Mouse (Mus musculus): ENCODE measurements around the gene Eif2ak3. TPM values are rescaled to one million over a fixed set of nuclear protein-coding genes. Genes with fewer than 3 reads are reported as not detected.
"Not testable (repeated sequence)": the region's sequence is repeated elsewhere in the genome, so short reads cannot be mapped to it uniquely, and the experiment has no call there.

Gene Eif2ak3
- polyA plus RNA-seq, 1 experiment from 2014 or later, result 8.2 TPM

DNA sequence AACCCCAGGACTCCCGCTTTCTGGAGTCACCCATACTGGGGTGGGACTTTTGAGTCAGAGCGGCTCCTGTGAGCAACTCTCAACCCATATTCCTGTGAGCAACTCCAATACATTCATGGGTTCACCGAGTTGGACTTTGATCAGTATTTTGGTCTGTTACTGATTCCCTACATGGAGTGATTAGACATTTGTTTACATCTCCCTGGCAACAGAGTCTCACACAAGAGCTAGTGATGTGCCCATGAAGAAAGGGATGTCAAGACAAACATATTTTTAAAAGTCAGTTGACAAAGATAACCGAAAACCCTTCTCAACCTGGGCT, 29.7 kb upstream of the Eif2ak3 start:
- Histone ChIP-seq H3K27ac (no peak overlapping the region), H3K9me3 (no peaks in the 10 kb centered on the region), H3K36me3 (no peaks in the 10 kb centered on the region), H3K4me1 (peaks cover 6% of the 10 kb centered on the region), H3K4me3 (no peak overlapping the region), H3K27me3 (ENCODE audit: insufficient read depth, poor library complexity, severe bottlenecking) (no peaks in the 10 kb centered on the region)
- DNase-seq (ENCODE audit: low spot score), result no peak
- 79% methylated on average over 4 of the region's 4 CpGs for WGBS

DNA sequence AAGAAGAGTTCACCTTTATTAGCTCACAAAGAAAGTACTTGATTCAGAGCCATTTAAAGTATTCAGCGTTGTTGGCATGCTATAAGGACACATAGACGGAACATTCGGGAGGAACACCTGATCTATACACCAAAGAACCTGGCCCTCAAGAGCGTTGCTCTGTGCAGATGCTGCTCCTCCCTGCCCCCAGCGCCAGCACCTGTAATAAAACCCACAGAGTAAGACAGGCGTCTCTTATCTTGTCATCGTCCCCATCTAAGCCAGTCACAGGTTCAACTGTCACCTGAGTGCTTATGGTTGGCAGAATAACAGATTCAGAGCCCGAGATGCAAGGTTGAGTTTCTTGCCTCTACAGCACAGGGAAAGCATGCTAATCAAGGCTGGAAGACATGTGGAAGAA, 28.8 kb upstream of the Eif2ak3 start:
- H3K4me1 ChIP-seq, result peaks cover 6% of the 10 kb centered on the region
- H3K27ac ChIP-seq, result no peak overlapping the region
- no peaks in the 10 kb centered on the region for H3K36me3 ChIP-seq
- no peaks in the 10 kb centered on the region for H3K9me3 ChIP-seq
- no peak overlapping the region for H3K4me3 ChIP-seq
- H3K27me3 ChIP-seq (ENCODE audit: insufficient read depth, poor library complexity, severe bottlenecking), result no peaks in the 10 kb centered on the region
- 78% methylated on average over 8 of the region's 8 CpGs for WGBS
- DNase-seq (ENCODE audit: low spot score), result peak; percentile 64

DNA sequence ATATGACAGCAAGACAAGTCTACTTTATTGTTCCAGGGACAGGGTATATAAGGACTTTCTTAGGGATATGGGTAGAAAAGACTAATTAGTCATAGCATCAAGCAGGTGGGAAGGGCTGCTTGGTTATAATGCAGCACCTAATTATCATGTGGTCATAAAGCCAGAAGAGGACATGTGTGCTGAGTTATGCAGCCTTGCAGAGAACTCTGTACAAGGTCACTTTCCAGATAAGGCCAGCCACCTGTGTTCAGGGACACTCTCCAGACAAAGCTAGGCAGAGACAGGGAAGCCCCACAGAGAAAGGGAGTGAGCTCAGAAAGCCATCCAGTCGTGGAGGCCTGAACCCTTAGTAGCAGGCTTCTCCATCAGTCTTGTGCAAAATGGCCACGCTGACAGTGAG, 22.7 kb upstream of the Eif2ak3 start:
- Histone ChIP-seq H3K4me3 (no peak overlapping the region), H3K9me3 (no peaks in the 10 kb centered on the region), H3K27me3 (ENCODE audit: insufficient read depth, poor library complexity, severe bottlenecking) (no peaks in the 10 kb centered on the region), H3K27ac (peak overlapping the region; percentile 67), H3K4me1 (peaks cover 17% of the 10 kb centered on the region), H3K36me3 (no peaks in the 10 kb centered on the region)
- 54% methylated on average over 2 of the region's 2 CpGs for WGBS
- peak; percentile 76 for DNase-seq (ENCODE audit: low spot score)

DNA sequence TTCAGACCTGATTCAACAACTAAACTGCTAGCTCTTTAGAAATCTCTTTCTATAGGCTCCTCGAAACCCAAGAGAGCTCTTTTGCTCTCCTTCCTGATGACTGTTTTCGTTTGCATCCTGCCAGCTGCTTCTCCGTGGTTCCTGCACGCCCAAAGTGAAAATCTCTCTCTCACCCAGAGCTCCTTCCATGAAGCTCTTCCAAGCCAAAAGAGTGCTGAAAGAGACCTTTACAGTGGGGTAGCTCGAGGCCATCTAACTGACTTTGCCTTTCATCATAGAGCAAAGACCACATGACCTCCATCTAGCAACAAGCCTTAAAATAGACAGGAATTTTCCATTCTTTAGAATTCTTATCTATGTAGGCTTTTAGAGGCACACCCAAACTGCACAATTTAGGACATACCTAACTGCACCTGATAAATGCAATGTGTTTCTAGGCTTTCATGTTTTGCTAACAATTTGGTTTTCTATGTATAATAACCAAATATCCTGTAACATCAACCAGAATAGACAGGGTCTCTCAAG, 21.9 kb upstream of the Eif2ak3 start:
- Histone ChIP-seq H3K4me3 (no peak overlapping the region), H3K27me3 (ENCODE audit: insufficient read depth, poor library complexity, severe bottlenecking) (no peaks in the 10 kb centered on the region), H3K36me3 (no peaks in the 10 kb centered on the region), H3K9me3 (no peaks in the 10 kb centered on the region), H3K4me1 (peaks cover 17% of the 10 kb centered on the region), H3K27ac (peak overlapping the region; percentile 67; the same call in 1 of the 2 replicates)
- peak; percentile 30 for DNase-seq (ENCODE audit: low spot score)
- WGBS, result 52% methylated on average over 5 of the region's 5 CpGs

DNA sequence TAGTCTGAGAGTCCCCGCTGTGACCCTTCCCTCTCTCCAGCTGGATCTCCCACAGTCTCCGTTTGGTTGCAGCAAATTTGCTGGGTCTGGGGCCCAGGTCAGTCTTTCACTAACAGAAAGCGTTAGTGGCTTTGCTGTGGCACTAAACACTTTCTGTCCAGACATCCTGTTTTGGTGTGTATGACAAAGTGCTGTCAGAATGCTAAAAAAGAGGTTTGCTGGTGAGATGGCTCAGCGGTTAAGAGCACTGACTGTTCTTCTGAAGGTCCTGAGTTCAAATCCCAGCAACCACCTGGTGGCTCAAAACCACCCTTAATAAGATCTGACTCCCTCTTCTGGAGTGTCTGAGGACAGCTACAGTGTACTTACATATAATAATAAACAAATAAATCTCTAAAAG, 21.0 kb upstream of the Eif2ak3 start:
- H3K4me3 ChIP-seq; H3K27me3 ChIP-seq (ENCODE audit: insufficient read depth, poor library complexity, severe bottlenecking); H3K36me3 ChIP-seq; H3K9me3 ChIP-seq: not testable (repeated sequence)
- peak; percentile 51 for DNase-seq (ENCODE audit: low spot score)
- Histone ChIP-seq H3K4me1 (peaks cover 17% of the 10 kb centered on the region), H3K27ac (0 out of 2 replicates have a peak overlapping the region, but pooled peaks have one; percentile 42)
- WGBS, result 77% methylated on average over 4 of the region's 4 CpGs

DNA sequence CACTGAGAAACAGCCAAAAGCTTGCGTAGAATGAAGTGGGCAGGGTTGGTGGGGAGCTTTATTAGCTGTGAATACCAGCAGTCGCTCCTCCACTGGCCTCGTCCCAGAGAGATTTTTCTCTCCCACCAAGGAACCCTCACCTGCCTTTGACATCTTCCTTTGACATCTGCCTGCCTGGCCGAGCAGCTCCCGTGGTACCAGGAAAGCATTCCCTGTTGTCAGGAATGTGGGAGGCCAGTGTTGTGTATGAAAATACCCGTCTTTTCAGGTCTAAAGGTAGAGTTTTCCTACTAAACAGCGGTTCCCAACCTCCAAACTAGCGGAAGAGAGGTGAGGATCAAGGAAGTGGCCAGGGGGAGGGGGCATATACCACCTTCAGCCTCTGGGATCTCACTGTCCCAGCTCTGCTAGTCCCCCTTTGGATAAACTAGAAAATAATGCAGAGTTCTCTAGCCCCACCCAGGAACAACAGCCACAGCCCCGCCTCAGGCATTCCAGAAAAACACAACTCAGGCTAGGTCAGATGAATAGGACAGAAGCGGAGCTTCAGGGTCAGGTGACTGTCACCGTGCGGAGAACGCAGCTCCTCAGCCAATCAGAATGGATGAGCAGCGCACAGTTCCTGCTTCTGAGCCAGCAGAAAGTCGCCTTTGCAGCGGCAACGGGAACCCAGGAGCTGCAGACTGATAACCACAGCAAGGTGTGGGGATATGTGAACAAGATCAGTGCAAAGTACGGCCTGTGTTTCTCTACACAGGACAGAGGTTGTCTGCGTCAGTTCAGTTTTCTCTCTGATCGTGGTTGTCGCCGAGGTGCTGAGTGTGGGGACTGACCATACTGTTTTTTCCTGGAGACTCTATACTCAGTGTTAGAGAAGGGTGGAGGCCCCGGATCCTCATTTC, 20.0 kb upstream of the Eif2ak3 start:
- Histone ChIP-seq H3K4me1 (peaks cover 17% of the 10 kb centered on the region), H3K27ac (peak overlapping the region; percentile 82), H3K36me3 (no peaks in the 10 kb centered on the region), H3K27me3 (ENCODE audit: insufficient read depth, poor library complexity, severe bottlenecking) (no peaks in the 10 kb centered on the region), H3K4me3 (peak overlapping the region; percentile 60), H3K9me3 (no peaks in the 10 kb centered on the region)
- WGBS, result 9% methylated on average over 23 of the region's 23 CpGs
- peak; percentile 91 for DNase-seq (ENCODE audit: low spot score)

DNA sequence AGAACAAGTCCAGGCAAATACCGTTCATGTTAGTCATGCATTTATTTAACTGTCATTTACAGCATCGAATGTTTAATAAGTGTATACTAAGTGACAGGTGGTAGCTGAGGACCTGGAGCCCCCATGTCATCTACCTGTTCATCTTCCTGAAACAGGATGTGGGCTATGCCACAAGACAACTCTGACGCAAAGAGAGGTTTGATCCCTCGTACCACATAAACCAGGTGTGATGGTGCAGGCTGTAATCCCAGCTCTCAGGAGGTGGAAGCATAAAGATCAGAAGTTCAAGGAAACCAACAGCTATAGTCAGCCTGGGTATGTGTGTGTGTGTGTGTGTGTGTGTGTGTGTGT, 19.4 kb upstream of the Eif2ak3 start:
- H3K9me3 ChIP-seq, result no peaks in the 10 kb centered on the region
- H3K4me3 ChIP-seq, result peak overlapping the region; percentile 60
- DNase-seq (ENCODE audit: low spot score), result peak; percentile 64
- H3K27me3 ChIP-seq (ENCODE audit: insufficient read depth, poor library complexity, severe bottlenecking), result no peaks in the 10 kb centered on the region
- H3K4me1 ChIP-seq, result peaks cover 17% of the 10 kb centered on the region
- 53% methylated on average over 4 of the region's 4 CpGs for WGBS
- H3K27ac ChIP-seq, result peak overlapping the region; percentile 82; the same call in 1 of the 2 replicates
- H3K36me3 ChIP-seq, result no peaks in the 10 kb centered on the region

DNA sequence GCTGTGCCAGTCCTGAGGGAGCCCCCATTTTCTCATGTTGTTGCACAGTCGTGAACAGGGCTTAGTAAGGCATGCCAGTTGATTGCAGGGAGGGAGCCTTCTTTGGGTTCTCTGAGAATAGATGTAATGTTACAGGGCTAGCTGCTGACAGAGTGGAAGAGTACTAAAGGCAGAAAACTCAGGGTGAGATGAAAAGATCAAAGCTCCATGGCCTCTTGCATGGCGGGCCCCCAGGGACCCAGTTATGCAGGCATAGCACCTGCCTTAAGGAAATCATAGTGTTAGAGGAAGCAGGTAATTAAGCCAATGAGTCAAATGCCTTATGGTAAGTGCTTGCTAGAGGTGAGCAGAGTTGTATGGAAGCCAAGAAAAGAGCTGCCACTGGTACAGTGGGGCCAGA, 14.9 kb upstream of the Eif2ak3 start:
- WGBS, result 58% methylated on average over 2 of the region's 2 CpGs
- H3K36me3 ChIP-seq, result no peaks in the 10 kb centered on the region
- no peak overlapping the region for H3K27ac ChIP-seq
- no peak overlapping the region for H3K4me3 ChIP-seq
- DNase-seq (ENCODE audit: low spot score), result no peak
- no peaks in the 10 kb centered on the region for H3K27me3 ChIP-seq (ENCODE audit: insufficient read depth, poor library complexity, severe bottlenecking)
- no peaks in the 10 kb centered on the region for H3K9me3 ChIP-seq
- H3K4me1 ChIP-seq, result peaks cover 8% of the 10 kb centered on the region; the same call in 1 of the 2 replicates

DNA sequence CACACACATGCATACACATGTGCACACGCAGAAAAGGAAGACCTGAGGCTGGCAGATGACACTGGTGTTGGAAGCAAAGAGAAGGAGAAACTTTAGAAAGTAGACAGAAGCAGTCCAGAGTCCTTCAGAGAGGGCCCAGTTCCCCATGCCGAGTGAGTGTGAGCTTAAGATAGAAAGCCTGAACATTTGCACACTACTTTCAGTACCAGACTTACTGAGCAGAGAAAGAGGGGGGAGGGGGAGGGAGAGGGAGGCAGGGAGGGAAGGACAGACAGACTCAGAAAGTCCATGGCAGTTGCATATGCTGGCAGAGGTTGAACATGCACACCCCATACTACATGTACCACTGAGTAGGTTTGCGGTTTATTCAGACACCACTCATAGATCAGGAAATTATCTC, 13.8 kb upstream of the Eif2ak3 start:
- no peaks in the 10 kb centered on the region for H3K27me3 ChIP-seq (ENCODE audit: insufficient read depth, poor library complexity, severe bottlenecking)
- no peak overlapping the region for H3K27ac ChIP-seq
- H3K4me1 ChIP-seq, result peaks cover 8% of the 10 kb centered on the region; the same call in 1 of the 2 replicates
- no peaks in the 10 kb centered on the region for H3K36me3 ChIP-seq
- H3K4me3 ChIP-seq, result no peak overlapping the region
- WGBS, result 68% methylated on average over 3 of the region's 3 CpGs
- no peak for DNase-seq (ENCODE audit: low spot score)
- no peaks in the 10 kb centered on the region for H3K9me3 ChIP-seq

DNA sequence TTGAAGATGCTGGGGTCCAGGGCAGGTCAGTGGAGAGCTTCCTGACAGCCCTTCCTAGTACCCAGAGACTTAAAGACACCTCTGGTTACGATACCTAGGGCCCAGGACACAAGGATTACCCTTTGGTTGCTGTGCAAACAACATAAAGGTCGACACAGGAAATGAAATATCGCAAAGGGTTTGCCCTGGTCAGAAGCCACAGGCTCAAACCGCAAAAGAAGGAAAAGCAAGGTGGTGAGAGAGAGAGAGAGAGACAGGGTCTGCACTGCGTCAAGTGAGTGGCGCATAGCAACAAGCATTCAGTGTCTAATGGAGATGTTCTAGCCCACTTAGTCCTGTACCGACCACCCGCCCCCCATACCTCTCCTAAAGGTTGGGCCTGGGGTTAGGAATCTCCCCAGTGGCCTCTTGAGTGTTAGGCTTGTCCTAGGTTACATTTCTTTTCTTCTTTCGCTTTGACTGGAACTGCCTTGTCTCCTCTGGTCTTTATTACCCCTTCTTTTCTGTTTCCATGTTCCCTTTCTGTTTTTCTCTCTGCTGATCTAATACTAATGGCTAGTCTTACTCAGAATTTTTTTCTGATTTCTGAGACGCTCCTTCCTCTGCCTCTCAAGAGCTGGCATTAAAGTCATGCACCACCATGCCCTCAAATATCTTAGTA, 13.0 kb upstream of the Eif2ak3 start:
- no peak for DNase-seq (ENCODE audit: low spot score)
- H3K27me3 ChIP-seq (ENCODE audit: insufficient read depth, poor library complexity, severe bottlenecking), result no peaks in the 10 kb centered on the region
- WGBS, result 61% methylated on average over 10 of the region's 10 CpGs
- no peak overlapping the region for H3K4me3 ChIP-seq
- H3K9me3 ChIP-seq, result no peaks in the 10 kb centered on the region
- peaks cover 8% of the 10 kb centered on the region; the same call in 1 of the 2 replicates for H3K4me1 ChIP-seq
- H3K36me3 ChIP-seq, result no peaks in the 10 kb centered on the region
- no peak overlapping the region for H3K27ac ChIP-seq

DNA sequence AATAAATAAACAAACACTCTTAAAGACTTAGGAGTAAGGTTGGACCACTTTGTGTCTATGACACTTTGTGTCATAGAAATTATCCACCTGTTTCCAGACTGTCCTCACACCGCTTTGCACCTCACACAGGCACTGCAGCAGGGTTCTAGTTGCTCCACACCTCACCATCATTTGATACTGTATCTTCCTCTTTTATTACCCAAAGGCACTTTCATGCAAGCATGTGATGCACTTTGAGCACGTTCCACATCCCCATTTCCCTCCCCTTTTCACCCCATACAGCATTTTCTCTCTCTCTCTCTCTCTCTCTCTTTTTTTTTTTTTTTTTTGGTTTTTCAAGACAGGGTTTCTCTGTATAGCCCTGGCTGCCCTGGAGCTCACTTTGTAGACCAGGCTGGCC, 7.0 kb upstream of the Eif2ak3 start:
- no peak for DNase-seq (ENCODE audit: low spot score)
- WGBS, result 89% methylated on average over 2 of the region's 2 CpGs
- no peaks in the 10 kb centered on the region for H3K27me3 ChIP-seq (ENCODE audit: insufficient read depth, poor library complexity, severe bottlenecking)
- H3K9me3 ChIP-seq, result no peaks in the 10 kb centered on the region
- no peak overlapping the region for H3K4me3 ChIP-seq
- no peaks in the 10 kb centered on the region for H3K36me3 ChIP-seq
- H3K4me1 ChIP-seq, result no peaks in the 10 kb centered on the region
- no peak overlapping the region for H3K27ac ChIP-seq

DNA sequence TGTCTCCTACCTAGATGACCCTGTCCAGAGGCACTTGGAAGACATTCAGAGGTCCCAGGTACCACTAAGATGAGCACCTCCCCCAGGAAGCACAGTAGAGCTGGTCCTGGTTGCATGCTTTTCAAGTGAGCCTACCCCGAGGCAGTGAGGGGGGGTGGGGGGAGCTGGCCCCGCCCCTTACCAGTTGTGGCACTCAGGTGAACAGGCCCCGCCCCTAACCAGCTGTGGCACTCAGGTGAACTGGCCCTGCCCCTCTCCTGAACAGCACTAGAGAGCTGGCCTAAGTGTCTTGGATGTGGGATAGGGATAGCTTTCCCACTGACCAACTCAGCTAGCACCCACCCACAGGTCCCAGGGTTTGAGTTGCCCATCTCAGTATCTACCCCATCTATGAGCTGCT, 5.8 kb upstream of the Eif2ak3 start:
- WGBS, result 38% methylated on average over 3 of the region's 3 CpGs
- DNase-seq (ENCODE audit: low spot score), result no peak
- H3K4me1 ChIP-seq, result peaks cover 5% of the 10 kb centered on the region

DNA sequence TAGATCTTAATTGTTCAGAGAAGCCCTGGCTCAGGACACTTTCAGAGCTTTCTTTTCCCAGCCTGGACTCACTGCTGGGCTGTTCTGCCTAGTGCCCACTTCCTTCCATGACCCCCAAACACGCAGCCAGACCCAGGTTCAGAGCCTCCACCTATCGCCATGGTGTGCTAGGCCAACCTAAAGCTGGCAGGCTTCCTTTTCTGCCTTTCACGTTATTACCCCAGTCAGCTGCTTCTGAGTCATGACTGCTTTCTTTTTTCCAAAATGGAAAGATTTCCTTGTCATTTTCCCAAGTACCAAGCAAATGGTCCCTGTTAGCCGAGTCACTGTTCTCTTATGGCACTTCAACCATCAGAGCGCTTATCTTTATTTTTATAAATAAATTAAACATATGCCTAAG, 4.0 kb upstream of the Eif2ak3 start:
- H3K4me1 ChIP-seq, result peaks cover 6% of the 10 kb centered on the region
- WGBS, result 67% methylated on average over 5 of the region's 5 CpGs
- no peak overlapping the region for H3K27ac ChIP-seq
- no peak overlapping the region for H3K4me3 ChIP-seq
- no peak for DNase-seq (ENCODE audit: low spot score)
- no peaks in the 10 kb centered on the region for H3K9me3 ChIP-seq
- no peaks in the 10 kb centered on the region for H3K27me3 ChIP-seq (ENCODE audit: insufficient read depth, poor library complexity, severe bottlenecking)
- no peaks in the 10 kb centered on the region for H3K36me3 ChIP-seq

More for the DNA sequence above, 5.8 kb upstream of the Eif2ak3 start:
- H3K9me3 ChIP-seq, result no peaks in the 10 kb centered on the region
- H3K27me3 ChIP-seq (ENCODE audit: insufficient read depth, poor library complexity, severe bottlenecking), result no peaks in the 10 kb centered on the region
- no peak overlapping the region for H3K4me3 ChIP-seq
- no peaks in the 10 kb centered on the region for H3K36me3 ChIP-seq
- no peak overlapping the region for H3K27ac ChIP-seq

Data from heart, embryonic 10.5 days (tissue).